Mouse (Mus musculus): Measurements from ENCODE around the gene Plb1. TPM values are rescaled to one million over a fixed set of nuclear protein-coding genes. Genes with fewer than 3 reads are reported as not detected.

Gene Plb1
- 0.20 TPM in 1 of 2 replicates, not detected in the other for polyA plus RNA-seq (2015; fragmentation: Nextera tagmentation; extraction: Ambion mirVana)

- Histone ChIP-seq H3K9ac (no peak within 1 kb of the TSS), H3K9me3 (no peaks in the 10 kb centered on the region), H3K27me3 (no peaks in the 10 kb centered on the region), H3K4me3 (no peak within 1 kb of the TSS), H3K27ac (replicated peaks) (no peak within 1 kb of the TSS), H3K36me3 (no peaks in the 10 kb centered on the region), H3K4me1 (replicated peaks) (no peaks in the 10 kb centered on the region), H3K4me2 (no peak within 1 kb of the TSS)
- WGBS, result 81% methylated on average over 9 of the region's 9 CpGs
- no peak for ATAC-seq (ENCODE audit: low FRiP score, low read depth)
Observed at GRCm38 (mm10) chr5:32232474-32232873, at the start of gene Plb1. TSS of gene Plb1 (plus strand) at chr5:32232708.

GRCm38 (mm10) chr5:32182885-32183629, 49.5 kb upstream of the Plb1 start:
- Histone ChIP-seq H3K9ac (no peak overlapping the region), H3K36me3 (no peaks in the 10 kb centered on the region), H3K4me1 (replicated peaks) (no peaks in the 10 kb centered on the region), H3K27ac (replicated peaks) (no peak overlapping the region), H3K9me3 (no peaks in the 10 kb centered on the region), H3K27me3 (no peaks in the 10 kb centered on the region), H3K4me3 (no peak overlapping the region), H3K4me2 (no peak overlapping the region)
- no peak for ATAC-seq (ENCODE audit: low FRiP score, low read depth)
- WGBS, result 79% methylated on average over 4 of the region's 4 CpGs

- no peak overlapping the region for H3K27ac ChIP-seq (replicated peaks)
- WGBS, result 65% methylated on average over 11 of the region's 11 CpGs
- H3K9ac ChIP-seq, result no peak overlapping the region
- H3K4me1 ChIP-seq (replicated peaks), result no peaks in the 10 kb centered on the region
- H3K27me3 ChIP-seq, result no peaks in the 10 kb centered on the region
- H3K36me3 ChIP-seq, result no peaks in the 10 kb centered on the region
- no peak for ATAC-seq (ENCODE audit: low FRiP score, low read depth)
- H3K9me3 ChIP-seq, result no peaks in the 10 kb centered on the region
- no peak overlapping the region for H3K4me2 ChIP-seq
- no peak overlapping the region for H3K4me3 ChIP-seq
Observed at GRCm38 (mm10) chr5:32187717-32188116, 44.8 kb upstream of the Plb1 start.

- Histone ChIP-seq H3K4me2 (no peak overlapping the region), H3K4me1 (replicated peaks) (no peaks in the 10 kb centered on the region), H3K9ac (no peak overlapping the region), H3K27ac (replicated peaks) (no peak overlapping the region), H3K4me3 (no peak overlapping the region), H3K36me3 (no peaks in the 10 kb centered on the region), H3K27me3 (no peaks in the 10 kb centered on the region), H3K9me3 (no peaks in the 10 kb centered on the region)
- no peak for ATAC-seq (ENCODE audit: low FRiP score, low read depth)
- WGBS, result 88% methylated on average over 5 of the region's 5 CpGs
Observed at GRCm38 (mm10) chr5:32191259-32191658, 41.2 kb upstream of the Plb1 start.

- Histone ChIP-seq H3K4me1 (replicated peaks) (no peaks in the 10 kb centered on the region), H3K27me3 (no peaks in the 10 kb centered on the region), H3K36me3 (no peaks in the 10 kb centered on the region), H3K4me3 (no peak overlapping the region), H3K27ac (replicated peaks) (no peak overlapping the region), H3K4me2 (no peak overlapping the region), H3K9ac (no peak overlapping the region), H3K9me3 (no peaks in the 10 kb centered on the region)
- no peak for ATAC-seq (ENCODE audit: low FRiP score, low read depth)
- 89% methylated on average over 16 of the region's 16 CpGs for WGBS
Observed at GRCm38 (mm10) chr5:32192016-32192845, 40.3 kb upstream of the Plb1 start.

- H3K4me1 ChIP-seq (replicated peaks), result no peaks in the 10 kb centered on the region
- ATAC-seq (ENCODE audit: low FRiP score, low read depth), result no peak
- H3K9me3 ChIP-seq, result no peaks in the 10 kb centered on the region
- no peak overlapping the region for H3K4me3 ChIP-seq
- H3K27me3 ChIP-seq, result no peaks in the 10 kb centered on the region
- WGBS, result 80% methylated on average over 4 of the region's 4 CpGs
- no peaks in the 10 kb centered on the region for H3K36me3 ChIP-seq
- no peak overlapping the region for H3K4me2 ChIP-seq
- no peak overlapping the region for H3K27ac ChIP-seq (replicated peaks)
- H3K9ac ChIP-seq, result no peak overlapping the region
Observed at GRCm38 (mm10) chr5:32194236-32194635, 38.3 kb upstream of the Plb1 start.

GRCm38 (mm10) chr5:32195857-32196609, 36.5 kb upstream of the Plb1 start:
- no peak overlapping the region for H3K9ac ChIP-seq
- WGBS, result 65% methylated on average over 12 of the region's 12 CpGs
- H3K27ac ChIP-seq (replicated peaks), result no peak overlapping the region
- H3K4me2 ChIP-seq, result no peak overlapping the region
- H3K36me3 ChIP-seq, result no peaks in the 10 kb centered on the region
- no peak overlapping the region for H3K4me3 ChIP-seq
- no peaks in the 10 kb centered on the region for H3K27me3 ChIP-seq
- no peaks in the 10 kb centered on the region for H3K9me3 ChIP-seq
- no peak for ATAC-seq (ENCODE audit: low FRiP score, low read depth)
- no peaks in the 10 kb centered on the region for H3K4me1 ChIP-seq (replicated peaks)

- no peaks in the 10 kb centered on the region for H3K36me3 ChIP-seq
- 17% methylated on average over 4 of the region's 4 CpGs for WGBS
- H3K27ac ChIP-seq (replicated peaks), result no peak overlapping the region
Observed at GRCm38 (mm10) chr5:32197698-32198097, 34.8 kb upstream of the Plb1 start.

GRCm38 (mm10) chr5:32199136-32199535, 33.4 kb upstream of the Plb1 start:
- Histone ChIP-seq H3K4me2 (no peak overlapping the region), H3K9me3 (no peaks in the 10 kb centered on the region), H3K9ac (no peak overlapping the region), H3K27me3 (no peaks in the 10 kb centered on the region), H3K4me1 (replicated peaks) (no peaks in the 10 kb centered on the region), H3K27ac (replicated peaks) (no peak overlapping the region), H3K36me3 (no peaks in the 10 kb centered on the region), H3K4me3 (no peak overlapping the region)
- 81% methylated on average over 3 of the region's 3 CpGs for WGBS
- no peak for ATAC-seq (ENCODE audit: low FRiP score, low read depth)

More at GRCm38 (mm10) chr5:32197698-32198097, 34.8 kb upstream of the Plb1 start:
- Histone ChIP-seq H3K27me3 (no peaks in the 10 kb centered on the region), H3K4me1 (replicated peaks) (no peaks in the 10 kb centered on the region), H3K9ac (no peak overlapping the region), H3K4me2 (no peak overlapping the region), H3K4me3 (no peak overlapping the region), H3K9me3 (no peaks in the 10 kb centered on the region)
- peak; percentile 15; the same call in 1 of the 2 replicates for ATAC-seq (ENCODE audit: low FRiP score, low read depth)

GRCm38 (mm10) chr5:32199594-32199993, 32.9 kb upstream of the Plb1 start:
- Histone ChIP-seq H3K27me3 (no peaks in the 10 kb centered on the region), H3K9ac (no peak overlapping the region), H3K27ac (replicated peaks) (no peak overlapping the region), H3K4me2 (no peak overlapping the region), H3K36me3 (no peaks in the 10 kb centered on the region), H3K4me1 (replicated peaks) (no peaks in the 10 kb centered on the region), H3K9me3 (no peaks in the 10 kb centered on the region), H3K4me3 (no peak overlapping the region)
- 92% methylated on average over 3 of the region's 3 CpGs for WGBS
- no peak for ATAC-seq (ENCODE audit: low FRiP score, low read depth)

GRCm38 (mm10) chr5:32204653-32205052, 27.9 kb upstream of the Plb1 start:
- WGBS, result 75% methylated on average over 4 of the region's 4 CpGs
- no peak for ATAC-seq (ENCODE audit: low FRiP score, low read depth)

GRCm38 (mm10) chr5:32206726-32207125, 25.8 kb upstream of the Plb1 start:
- WGBS, result 72% methylated on average over 2 of the region's 2 CpGs
- no peaks in the 10 kb centered on the region for H3K4me1 ChIP-seq (replicated peaks)
- ATAC-seq (ENCODE audit: low FRiP score, low read depth), result no peak

More at GRCm38 (mm10) chr5:32204653-32205052, 27.9 kb upstream of the Plb1 start:
- Histone ChIP-seq H3K4me3 (no peak overlapping the region), H3K27ac (replicated peaks) (no peak overlapping the region), H3K4me2 (no peak overlapping the region), H3K9me3 (no peaks in the 10 kb centered on the region), H3K36me3 (no peaks in the 10 kb centered on the region), H3K4me1 (replicated peaks) (no peaks in the 10 kb centered on the region), H3K27me3 (no peaks in the 10 kb centered on the region), H3K9ac (no peak overlapping the region)

More at GRCm38 (mm10) chr5:32206726-32207125, 25.8 kb upstream of the Plb1 start:
- Histone ChIP-seq H3K9me3 (no peaks in the 10 kb centered on the region), H3K4me3 (no peak overlapping the region), H3K27ac (replicated peaks) (no peak overlapping the region), H3K4me2 (no peak overlapping the region), H3K9ac (no peak overlapping the region), H3K36me3 (no peaks in the 10 kb centered on the region), H3K27me3 (no peaks in the 10 kb centered on the region)
